Mouse (Mus musculus) CD4-positive, CD25-positive, alpha-beta regulatory T cell, adult 2 months (primary cell): ENCODE measurements around the gene Gna13.
"Not testable (repeated sequence)": the region's sequence is repeated elsewhere in the genome, so short reads cannot be mapped to it uniquely, and the experiment has no call there.

ENCODE experiments used
- DNase-seq: peaks from one replicate; pipeline ENCODE4 v3.0.0-alpha.2; 2012; ENCODE audit warnings: low read depth, low spot score

Gene Gna13

GRCm38 (mm10) chr11:109362463-109363190, at the start of gene Gna13:
Gene Gna13, plus strand, starts transcription at chr11:109362831.
- peak; percentile 95 for DNase-seq

GRCm38 (mm10) chr11:109316921-109317320, 45.7 kb upstream of the Gna13 start:
- peak; percentile 77 for DNase-seq

- DNase-seq: no peak
These were observed 43.2 kb upstream of the Gna13 start for GRCm38 (mm10) chr11:109319471-109319870.

GRCm38 (mm10) chr11:109319946-109320345, 42.7 kb upstream of the Gna13 start:
- DNase-seq: no peak

GRCm38 (mm10) chr11:109320361-109320933, 42.2 kb upstream of the Gna13 start:
- no peak for DNase-seq

DNA sequence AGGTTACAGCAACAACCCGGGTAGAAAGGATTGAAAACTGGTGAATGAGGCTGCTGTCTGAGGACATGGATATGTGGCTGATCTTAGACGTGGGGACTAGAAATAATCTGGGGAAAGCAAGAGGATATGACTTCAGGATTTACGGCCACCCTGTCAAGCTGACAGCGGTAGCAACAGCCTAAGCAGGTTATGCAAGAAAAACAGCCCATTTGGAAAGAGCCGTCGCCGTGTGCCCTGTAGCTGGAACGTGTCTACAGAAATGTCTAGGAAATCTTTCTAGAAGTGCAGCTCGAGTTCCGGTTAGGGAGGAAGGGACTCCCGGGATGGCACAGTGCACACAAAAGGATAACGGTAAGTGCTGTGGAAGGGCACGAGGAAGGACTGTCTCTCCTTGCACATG, 36.4 kb upstream of the Gna13 start:
- no peak for DNase-seq

DNA sequence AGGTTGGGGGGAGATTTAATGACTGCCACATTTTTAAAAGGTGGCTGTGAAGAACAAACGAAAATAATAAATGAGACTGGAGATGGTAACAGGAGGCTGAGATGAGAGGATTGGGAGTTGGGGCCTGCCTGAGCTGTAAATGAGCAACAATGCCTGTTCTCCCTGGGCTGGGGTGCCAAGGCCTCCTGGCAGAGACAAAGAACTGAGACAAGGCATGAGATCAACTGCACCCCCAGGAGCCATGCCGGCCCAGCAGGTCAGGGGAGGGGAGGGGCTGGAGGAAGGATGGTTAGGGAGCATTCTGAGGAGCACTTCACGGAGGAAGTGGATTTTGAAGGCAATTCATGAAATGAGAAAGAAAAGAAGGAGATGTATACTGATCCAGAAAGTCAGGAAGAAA, 35.2 kb upstream of the Gna13 start:
- no peak for DNase-seq

DNA sequence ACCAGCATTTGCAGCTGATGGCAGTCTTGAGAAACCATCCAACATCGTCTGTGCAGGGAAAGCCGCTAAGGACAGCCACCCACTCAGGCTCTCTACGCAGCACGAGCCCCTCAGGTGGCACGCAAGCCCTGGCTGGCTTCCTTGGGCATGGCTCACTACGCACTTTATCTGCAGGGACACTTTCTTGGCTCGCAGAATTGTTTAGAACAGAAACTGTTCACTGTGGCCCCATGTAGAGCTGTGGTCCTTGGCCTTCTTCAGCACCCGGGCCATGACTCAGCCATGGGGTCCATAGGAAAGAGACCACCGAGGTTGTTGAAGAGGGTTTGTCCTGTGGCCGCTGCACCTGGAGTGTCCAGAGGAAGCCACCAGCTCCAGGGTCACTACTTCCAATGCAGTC, 34.7 kb upstream of the Gna13 start:
- no peak for DNase-seq

DNA sequence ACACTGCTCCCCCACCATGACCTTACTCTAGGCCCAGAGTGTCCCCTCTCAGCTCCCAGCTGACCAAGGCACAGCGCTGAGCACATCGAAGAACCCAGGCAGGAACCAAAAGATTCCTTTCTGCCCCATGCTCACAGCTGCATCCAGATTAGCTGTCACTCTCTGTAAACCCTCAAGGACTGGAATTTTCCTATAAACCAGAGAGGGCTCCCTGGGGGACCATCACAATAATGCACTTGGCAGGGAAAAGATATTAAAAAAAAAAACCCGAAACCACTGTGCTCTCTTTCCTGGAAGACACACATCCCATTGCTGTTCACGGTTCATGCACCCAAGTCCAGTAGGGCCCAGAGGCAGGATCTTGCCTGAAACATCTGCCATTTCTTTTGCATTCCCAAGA, 33.3 kb upstream of the Gna13 start:
- DNase-seq: no peak

- peak; percentile 25 for DNase-seq
These were observed 31.8 kb upstream of the Gna13 start for GRCm38 (mm10) chr11:109330706-109331393.

DNA sequence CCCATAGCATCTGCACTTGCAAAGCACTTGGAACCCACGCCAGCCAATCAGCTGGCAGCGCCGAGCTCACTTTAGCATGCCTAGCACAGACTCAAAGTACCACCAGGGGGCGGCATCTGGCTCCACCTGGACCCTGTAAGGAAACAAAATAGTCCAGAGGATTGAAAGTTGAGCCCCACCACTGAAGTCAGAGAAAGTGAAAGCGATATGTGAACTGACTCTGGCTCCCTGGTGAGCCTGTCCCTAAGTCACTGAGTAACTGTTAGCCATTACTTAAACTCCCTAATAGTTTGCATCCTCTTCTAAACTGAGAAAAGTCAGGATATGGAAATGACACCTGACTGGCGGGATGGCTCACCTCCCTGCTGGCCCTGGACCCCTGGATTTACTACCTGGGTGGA, 31.2 kb upstream of the Gna13 start:
- peak; percentile 97 for DNase-seq

- no peak for DNase-seq
These were observed 29.9 kb upstream of the Gna13 start for GRCm38 (mm10) chr11:109332722-109333121.

GRCm38 (mm10) chr11:109334773-109335172, 27.9 kb upstream of the Gna13 start:
- peak; percentile 42 for DNase-seq

DNA sequence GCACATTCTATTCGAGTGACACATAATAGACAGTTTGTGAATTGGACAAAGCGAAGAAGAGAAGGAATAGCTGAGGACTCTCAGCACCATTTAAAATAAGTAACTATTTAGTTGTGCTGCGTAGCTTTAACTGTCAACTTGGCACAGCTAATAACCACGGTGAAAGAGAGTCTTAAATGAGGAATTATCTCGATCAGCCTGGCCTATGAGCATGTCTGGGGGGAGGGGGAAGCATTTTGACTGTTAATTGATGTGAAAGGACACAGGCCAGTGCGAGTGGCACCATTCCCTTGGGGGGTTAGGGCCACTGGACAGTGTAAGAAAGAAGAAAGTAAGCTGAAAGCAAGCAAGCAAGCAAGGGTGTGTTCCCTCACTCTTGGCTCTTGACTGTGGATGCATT, 26.7 kb upstream of the Gna13 start:
- DNase-seq: no peak

DNA sequence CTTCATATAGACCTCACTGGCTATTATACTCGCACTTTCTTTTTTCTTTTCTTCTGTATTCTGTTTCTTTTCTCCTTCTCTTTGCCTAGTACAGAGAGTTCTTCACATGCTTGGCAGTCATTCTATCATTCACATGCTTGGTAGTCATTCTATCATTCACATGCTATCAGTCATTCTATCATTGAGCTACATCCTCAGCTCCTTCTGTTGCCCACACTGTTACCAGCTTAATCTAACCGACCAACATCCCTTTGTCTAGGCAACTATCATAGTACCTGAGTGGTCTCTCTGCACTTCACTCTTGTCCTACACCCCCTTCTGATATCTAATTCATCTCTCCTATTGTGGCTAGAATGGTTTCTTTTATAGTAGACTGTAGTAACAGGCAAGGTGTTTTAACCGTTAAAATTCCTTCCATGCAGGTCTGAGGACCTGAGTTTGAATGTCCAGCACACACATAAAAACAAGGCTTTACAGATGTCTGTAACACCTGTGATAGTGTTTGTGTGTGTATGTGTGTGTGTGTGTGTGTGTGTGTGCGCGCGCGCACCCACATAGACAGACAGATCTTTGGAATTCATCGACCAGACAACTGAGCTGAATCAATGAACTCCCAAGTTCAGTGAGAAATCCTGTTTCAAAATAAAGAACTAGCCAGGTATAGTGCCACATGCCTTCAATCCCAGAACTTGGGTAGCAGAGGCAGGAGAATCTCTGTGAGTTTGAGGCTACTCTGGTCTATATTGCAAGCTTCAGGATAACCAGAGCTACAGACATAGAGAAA, 23.3 kb upstream of the Gna13 start:
- DNase-seq: no peak

GRCm38 (mm10) chr11:109340541-109340940, 22.1 kb upstream of the Gna13 start:
- DNase-seq: no peak

DNA sequence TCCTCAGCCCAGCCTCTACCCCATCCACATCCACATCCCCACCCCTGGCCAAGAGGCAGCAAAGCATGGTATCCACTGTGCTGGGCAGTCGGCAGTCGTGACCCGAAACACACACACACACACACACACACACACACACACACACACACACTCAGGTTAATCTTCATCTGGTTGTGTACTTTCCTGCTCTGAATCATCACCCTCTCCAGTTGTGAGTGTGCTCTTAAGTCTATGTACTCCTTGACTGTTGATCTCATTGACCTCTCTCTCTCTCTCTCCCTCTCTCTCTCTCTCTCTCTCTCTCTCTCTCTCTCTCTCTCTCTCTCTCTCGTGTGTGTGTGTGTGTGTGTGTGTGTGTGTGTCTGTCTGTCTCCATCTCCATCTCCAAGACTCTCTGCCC, 20.0 kb upstream of the Gna13 start:
- not testable (repeated sequence) for DNase-seq

GRCm38 (mm10) chr11:109343558-109343957, 19.1 kb upstream of the Gna13 start:
- DNase-seq: no peak

GRCm38 (mm10) chr11:109343991-109344599, 18.5 kb upstream of the Gna13 start:
- peak; percentile 66 for DNase-seq

DNA sequence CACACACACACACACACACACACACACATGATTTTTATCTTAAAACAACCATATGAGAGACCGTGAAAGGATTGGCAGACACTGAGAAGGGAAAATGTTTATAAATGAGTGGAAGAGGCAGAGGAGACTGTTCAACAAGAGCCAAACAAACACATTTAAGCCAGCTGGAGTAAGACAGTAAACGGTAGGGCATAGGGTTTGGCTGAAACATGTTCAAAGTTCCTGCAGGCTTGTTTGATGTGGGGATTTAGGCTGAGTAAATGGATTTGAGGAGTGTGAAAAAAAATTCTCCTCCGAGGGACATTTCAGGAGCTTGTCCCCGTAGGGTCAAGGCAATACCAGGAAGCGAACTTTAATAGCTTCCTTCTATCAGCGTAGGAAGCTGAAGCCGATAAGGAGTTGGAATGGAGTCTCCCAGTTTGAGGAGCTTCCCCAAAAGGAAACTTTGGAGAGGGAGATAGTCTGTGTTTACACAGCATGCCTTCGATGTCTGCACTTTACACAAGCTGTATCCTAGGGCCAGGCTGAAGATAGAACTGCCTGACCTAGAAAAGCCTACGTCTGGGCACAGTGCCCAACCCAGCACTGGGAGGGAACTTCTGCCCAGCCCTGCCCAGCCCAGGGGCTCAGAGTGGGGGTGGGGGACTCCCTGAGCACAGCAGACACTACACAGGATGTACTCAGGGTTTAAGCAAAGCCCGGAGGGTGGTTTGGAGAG, 15.2 kb upstream of the Gna13 start:
- peak; percentile 80 for DNase-seq

DNA sequence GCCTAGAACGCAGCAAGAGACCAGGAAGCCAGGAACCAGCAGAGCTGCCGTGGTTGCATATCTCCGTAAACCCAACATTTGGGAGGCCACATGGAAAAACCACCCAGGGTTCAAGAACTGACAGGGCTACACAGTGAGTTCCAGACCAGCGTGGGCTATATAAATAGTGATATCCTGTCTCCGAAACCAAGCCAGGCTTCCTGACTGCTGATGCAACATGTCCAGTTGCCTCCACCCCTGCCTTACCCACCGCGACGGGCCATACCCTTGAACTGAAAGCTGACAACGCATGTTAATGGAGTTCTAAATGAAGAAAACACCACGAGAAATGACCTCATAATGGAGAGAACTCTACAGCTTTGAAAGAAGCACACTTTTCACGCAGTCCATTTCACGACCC, 14.2 kb upstream of the Gna13 start:
- DNase-seq: no peak
